Mouse (Mus musculus) lung, adult 2 months (tissue): Measurements from ENCODE around the gene Cops2. TPM values are rescaled to one million over a fixed set of nuclear protein-coding genes. Genes with fewer than 3 reads are reported as not detected.

Experiments
- DNase-seq: peaks from one replicate; pipeline ENCODE4 v3.0.0; 2022
- H3K4me1 ChIP-seq: fragments of 200-500 bp; 2 replicates; pipeline ENCODE4 v1.6.1; 2011; ENCODE audit warnings: low read length; ENCODE audit not compliant: control insufficient read depth, insufficient read depth
- H3K4me3 ChIP-seq: fragments of 200-500 bp; replicated peaks from 2 replicates; pipeline ENCODE3; 2011; ENCODE audit warnings: low read depth, mild to moderate bottlenecking, control low read depth, low read length; ENCODE audit errors: extremely low read depth
- CTCF ChIP-seq: fragments of 200-500 bp; IDR thresholded peaks from 2 replicates; pipeline ENCODE4 v1.5.1; 2011; ENCODE audit warnings: mild to moderate bottlenecking, low read length, control low read depth; ENCODE audit not compliant: insufficient read depth
- POLR2A ChIP-seq: fragments of 200-500 bp; IDR thresholded peaks from 2 replicates; pipeline ENCODE4 v1.6.1; 2011; ENCODE audit warnings: low read depth, mild to moderate bottlenecking, control low read depth, low read length, borderline replicate concordance; ENCODE audit errors: extremely low read depth
- WGBS: fragments of 180-500 bp; shearing (Covaris S2); methylation state at CpG from one replicate; pipeline ENCODE4 v1.1.7; 2018; 5-methylcytosine and 5-hydroxymethylcytosine counted together
- polyA plus RNA-seq: library from polyadenylated mRNA; depleted of rRNA; stranded (reverse); fragments of >200 nt; gene quantifications from 2 replicates; pipeline ENCODE4 v1.2.3, GENCODE M21; 2012; rRNA removed

Gene Cops2
- 4.2 and 9.4 TPM in 2 replicates for polyA plus RNA-seq

DNA sequence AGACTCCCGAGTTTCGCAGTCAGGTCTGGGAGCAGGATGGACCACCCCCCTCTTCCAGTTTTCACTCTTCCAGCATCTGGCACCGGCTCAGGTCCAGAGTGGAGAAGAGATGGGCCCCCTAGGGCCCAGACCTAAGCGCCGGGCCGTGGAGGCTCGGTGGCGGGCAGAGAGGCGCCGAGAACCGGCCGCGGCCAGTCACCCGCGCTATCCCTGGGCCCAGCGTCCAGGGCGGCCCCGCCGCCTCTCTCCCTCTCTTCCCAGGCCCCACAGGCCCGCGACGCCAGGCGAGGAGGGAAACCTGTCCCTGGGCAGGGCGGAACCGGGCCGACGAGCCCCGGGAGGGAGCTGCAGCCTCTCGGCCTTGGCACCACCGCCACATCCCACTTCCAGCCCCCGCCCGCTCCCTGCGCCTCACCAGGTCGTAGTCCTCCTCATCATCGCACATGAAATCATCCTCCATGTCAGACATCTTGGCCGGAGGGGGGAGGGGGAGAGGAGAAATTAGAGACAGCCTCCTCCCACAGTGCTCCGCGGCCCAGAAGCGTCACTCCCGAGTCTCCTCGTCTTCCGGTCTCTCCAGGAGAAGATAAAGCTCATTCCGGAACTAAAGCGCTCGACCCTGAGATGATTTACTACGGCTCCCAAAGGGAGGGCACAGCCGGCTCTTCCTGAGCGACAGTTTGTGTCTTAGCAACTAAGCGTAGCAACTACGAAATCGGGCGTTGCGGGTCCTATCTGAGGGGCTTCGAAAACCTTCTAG is at the start of gene Cops2, which contains the start of gene Galk2:
Gene Cops2 (minus strand): TSS at position 619 of the 760 bp plus-strand sequence.
Gene Galk2 (plus strand): TSS at position 589 of the 760 bp plus-strand sequence.
- Histone ChIP-seq H3K4me1 (no peaks in the 10 kb centered on the region), H3K4me3 (peak within 1 kb of the TSS; percentile 99)
- TF ChIP-seq CTCF = no peak
- TF ChIP-seq POLR2A = peak; percentile 78; the same call in 1 of the 2 replicates
- WGBS = under 1% methylated on average over 51 of the region's 54 CpGs
- peak; percentile 90 for DNase-seq

DNA sequence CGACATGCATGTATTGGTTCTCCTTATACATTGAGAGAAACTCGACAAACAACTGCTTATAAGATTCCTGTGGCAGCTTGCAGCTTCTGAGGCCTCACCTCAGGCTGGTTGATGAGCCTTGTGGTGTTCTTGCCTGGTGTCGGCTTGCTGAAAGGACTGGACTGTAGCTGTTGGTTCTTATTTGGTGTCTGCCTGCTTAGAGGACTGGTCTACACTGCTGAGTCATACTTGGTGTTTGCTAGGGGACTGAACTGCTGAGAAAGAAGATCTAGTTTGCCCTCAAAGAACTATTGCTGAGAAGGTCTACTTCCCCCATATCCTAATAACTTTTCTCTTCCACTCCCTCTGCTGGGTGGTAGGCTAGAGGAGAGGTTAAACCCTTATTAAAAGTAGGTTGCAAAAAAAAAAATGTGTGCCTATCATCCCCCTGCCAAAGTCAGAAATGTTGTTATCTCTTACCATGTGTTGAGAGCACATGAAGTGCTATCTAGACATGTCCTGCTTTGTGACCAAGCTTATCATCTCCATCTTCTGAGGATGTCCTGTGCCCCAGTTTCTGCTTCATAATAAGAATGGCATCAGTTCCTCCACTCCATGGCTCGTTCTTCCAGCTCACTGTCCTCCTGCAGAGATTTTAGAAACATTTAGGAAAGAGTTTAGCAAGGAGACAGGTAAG is 48.8 kb upstream of the Cops2 start:
- TF ChIP-seq CTCF (no peak), POLR2A (no peak)
- WGBS = 79% methylated on average over 4 of the region's 4 CpGs
- H3K4me3 ChIP-seq = no peak overlapping the region

DNA sequence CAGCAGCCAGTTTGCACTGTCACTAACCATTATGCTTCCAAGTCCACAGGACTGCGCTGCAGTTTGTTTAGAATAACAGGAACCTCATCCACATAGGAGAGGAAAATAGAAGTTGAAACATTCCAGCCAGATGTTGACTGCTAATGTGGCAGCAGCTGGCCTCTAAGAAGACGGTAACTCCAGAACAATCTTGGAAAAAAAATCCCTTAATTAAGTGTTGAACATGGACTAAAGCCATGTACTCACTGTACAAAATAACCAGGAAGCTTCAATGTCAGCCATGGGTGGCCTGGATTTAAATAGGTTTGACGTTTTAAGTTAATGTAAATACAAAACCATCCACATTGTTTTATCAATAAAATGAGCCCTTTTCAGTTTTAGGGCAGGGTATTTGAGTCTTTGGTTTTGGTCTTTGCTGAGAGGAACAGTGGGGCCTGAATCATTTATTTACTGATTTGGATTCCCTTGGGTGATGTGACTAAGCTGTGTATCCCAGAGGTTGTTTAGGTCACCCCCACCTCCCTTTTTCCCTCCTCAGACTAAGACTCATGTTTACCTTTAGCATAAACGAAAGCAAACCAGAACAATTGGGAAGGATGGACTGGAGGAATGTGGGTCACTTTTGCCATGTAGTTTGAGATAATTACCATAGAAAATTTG is 47.6 kb upstream of the Cops2 start:
- no peaks in the 10 kb centered on the region for H3K4me1 ChIP-seq
- 47% methylated on average over 4 of the region's 4 CpGs for WGBS
- DNase-seq = no peak
- TF ChIP-seq CTCF (no peak), POLR2A (no peak)
- no peak overlapping the region for H3K4me3 ChIP-seq

More for the DNA sequence above, 48.8 kb upstream of the Cops2 start:
- H3K4me1 ChIP-seq = no peaks in the 10 kb centered on the region
- no peak for DNase-seq

DNA sequence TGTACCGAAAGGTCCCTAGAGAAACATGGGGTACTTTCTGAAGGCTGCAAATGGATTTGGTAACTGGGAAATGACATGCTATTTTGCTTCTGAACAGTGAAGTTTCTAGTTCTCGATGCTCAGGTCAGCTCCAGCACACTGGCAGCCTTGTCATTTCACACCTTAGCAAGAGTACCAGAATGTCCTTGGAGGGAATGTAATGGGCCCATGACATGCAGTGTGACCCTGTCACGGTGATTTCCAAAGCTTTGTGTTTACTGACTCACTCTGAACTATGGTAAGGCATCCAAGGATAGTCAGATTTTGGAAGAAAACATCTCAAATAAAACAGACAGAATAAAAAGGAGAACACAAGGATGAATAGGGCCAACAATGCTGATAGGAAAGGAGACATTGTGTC is 42.5 kb upstream of the Cops2 start:
- TF ChIP-seq POLR2A (no peak), CTCF (no peak)
- DNase-seq = no peak
- 77% methylated on average over 3 of the region's 3 CpGs for WGBS
- Histone ChIP-seq H3K4me3 (no peak overlapping the region), H3K4me1 (no peaks in the 10 kb centered on the region)

DNA sequence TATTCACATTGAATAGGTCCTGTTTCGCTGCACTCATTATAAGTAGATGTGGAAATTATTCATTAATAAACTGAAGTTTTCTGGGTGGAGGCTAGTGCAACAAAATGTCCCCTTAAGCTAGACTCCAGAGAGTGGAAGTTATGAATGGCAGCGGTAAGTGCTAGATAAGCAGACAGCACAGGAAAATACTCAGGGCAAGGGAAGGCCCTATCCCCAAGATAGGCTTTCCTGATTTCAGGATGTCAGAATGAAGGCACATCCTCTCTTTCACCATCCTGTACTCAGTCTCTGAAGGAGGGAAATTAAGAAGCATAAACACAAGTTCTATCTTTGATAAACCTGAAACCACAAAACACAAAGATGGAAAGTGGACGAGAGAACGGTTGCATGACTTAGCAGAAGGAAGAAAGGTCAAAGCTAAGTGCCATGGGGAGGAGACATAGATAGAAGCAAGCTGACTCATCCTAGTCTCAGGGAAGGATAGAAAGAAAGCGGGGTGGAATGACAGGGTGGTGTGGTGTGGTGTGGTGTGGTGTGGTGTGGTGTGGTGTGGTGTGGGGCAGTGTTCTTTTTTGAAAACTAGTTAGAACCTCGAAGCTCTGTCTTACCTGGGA is 42.0 kb upstream of the Cops2 start:
- no peak for DNase-seq
- WGBS = 63% methylated on average over 6 of the region's 6 CpGs
- no peak overlapping the region for H3K4me3 ChIP-seq
- no peaks in the 10 kb centered on the region for H3K4me1 ChIP-seq
- TF ChIP-seq CTCF (no peak), POLR2A (no peak)

DNA sequence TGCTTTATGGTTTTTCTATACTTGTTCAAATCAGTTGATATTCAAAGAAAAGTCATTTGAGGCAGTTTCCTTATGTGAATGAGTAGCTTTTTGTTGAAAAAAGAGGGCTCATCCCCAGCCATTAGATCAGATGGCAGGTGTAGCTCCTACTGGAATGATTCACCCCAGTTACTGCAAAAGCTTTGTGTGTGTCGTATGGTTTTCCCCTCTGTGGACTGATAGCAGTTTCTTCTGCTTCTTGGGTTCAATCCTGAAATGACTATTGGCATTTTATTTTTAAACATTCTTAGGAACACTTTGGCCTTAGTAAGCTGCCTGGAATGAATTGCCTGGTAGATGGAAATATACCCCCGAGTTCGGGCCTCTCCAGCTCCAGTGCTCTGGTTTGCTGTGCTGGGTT is 37.4 kb upstream of the Cops2 start:
- no peak for TF ChIP-seq POLR2A
- TF ChIP-seq CTCF = no peak
- 82% methylated on average over 3 of the region's 3 CpGs for WGBS
- DNase-seq = no peak
- Histone ChIP-seq H3K4me3 (no peak overlapping the region), H3K4me1 (no peaks in the 10 kb centered on the region; the same call in 1 of the 2 replicates)

DNA sequence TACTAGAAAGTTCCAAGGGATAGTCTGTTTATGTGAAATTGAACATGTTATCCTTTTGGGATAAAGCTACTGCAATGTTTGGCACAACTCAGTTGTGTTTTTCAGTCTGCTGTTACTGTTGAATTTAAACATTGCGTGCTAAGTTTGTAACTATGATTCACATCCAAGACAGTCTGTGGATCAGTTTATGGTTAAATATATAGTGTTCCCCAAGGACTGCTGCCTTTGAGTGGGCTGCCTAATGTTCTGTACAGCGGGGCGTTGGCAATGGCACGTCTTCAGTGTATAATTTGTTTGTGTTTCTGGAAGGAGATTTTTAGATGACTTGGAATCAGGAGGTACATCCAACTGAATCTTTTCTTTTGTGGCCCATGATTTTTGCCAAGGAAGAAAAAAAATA is 36.2 kb upstream of the Cops2 start:
- DNase-seq = no peak
- WGBS = 78% methylated on average over 4 of the region's 4 CpGs
- Histone ChIP-seq H3K4me1 (no peaks in the 10 kb centered on the region; the same call in 1 of the 2 replicates), H3K4me3 (no peak overlapping the region)
- TF ChIP-seq POLR2A (no peak), CTCF (no peak)

DNA sequence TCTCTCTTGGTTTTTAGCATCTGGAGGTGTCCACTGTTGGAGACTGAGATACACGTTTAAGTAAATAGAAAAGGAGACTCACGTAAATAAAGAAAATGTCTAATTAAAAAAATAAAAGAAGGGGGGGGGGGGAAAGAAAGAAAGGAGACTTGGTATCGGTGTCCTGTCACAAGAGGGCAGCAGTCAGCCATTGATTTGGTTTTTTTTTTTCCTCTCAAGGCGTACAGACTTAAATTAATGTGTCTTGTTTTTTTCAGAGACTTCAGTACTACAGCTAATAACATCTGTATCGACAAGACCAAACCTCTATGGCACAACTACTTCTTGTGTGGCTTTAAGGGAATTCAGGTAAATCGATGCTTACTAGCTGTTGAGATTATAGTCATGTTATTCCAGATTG is 34.2 kb upstream of the Cops2 start:
- 31% methylated on average over 6 of the region's 6 CpGs for WGBS
- TF ChIP-seq CTCF (peak; percentile 22; the same call in 1 of the 2 replicates), POLR2A (no peak)
- DNase-seq = no peak
- Histone ChIP-seq H3K4me1 (no peaks in the 10 kb centered on the region; the same call in 1 of the 2 replicates), H3K4me3 (no peak overlapping the region)
